Mouse (Mus musculus): ENCODE results near the gene Spns2.
"Not testable (repeated sequence)": the region's sequence is repeated elsewhere in the genome, so short reads cannot be mapped to it uniquely, and the experiment has no call there.

The Spns2 gene

GRCm38 (mm10) chr11:72474926-72475325 is 14.8 kb downstream of the Spns2 start:
- no peak for DNase-seq (ENCODE audit: low read depth, low spot score)

GRCm38 (mm10) chr11:72473540-72473939 is 16.2 kb downstream of the Spns2 start:
- DNase-seq (ENCODE audit: low read depth, low spot score), result no peak

DNA sequence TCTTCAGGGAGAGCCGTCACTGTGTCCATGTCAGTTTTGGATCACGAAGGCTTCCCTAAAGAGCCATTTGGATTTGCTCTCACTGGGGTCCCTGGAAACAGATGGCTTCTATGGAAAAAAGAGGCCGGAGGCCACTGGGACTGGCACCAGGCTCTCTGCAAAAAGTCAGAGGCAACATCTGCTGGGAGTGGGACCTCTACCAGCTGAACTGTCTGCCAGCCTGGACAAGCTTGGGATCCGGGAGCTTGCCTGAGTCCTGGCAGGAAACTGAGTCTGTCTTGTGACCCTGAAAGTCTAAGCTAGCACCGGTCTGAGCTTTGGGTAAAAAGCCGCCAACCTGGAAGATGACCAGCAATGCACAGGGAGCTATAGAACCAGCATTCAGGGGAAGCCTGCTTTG is 18.3 kb downstream of the Spns2 start:
- DNase-seq (ENCODE audit: low read depth, low spot score), result no peak

- no peak for DNase-seq (ENCODE audit: low read depth, low spot score)
Measured at GRCm38 (mm10) chr11:72470004-72470403, 19.7 kb downstream of the Spns2 start.

GRCm38 (mm10) chr11:72469217-72469616 is 20.5 kb downstream of the Spns2 start:
- no peak for DNase-seq (ENCODE audit: low read depth, low spot score)

DNA sequence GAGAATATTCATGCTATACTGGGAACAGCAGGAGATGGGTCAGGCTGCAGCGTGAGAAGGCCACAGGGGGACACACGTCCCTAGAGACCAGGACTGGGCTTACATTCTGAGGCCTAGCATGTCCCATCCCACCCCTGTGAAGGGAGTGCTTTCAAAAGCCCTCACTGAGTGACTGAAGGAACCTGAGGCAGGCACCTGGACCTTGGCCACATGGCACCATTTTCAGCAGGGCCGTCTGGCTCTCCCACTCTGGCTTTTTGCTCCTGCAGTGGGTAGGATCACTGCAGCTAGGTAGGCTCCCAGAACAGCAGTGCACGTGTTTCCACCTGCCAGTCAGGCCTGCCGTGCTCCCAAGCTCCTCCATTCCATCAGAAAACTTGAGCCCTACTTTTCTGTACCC is 21.2 kb downstream of the Spns2 start:
- no peak for DNase-seq (ENCODE audit: low read depth, low spot score)

DNA sequence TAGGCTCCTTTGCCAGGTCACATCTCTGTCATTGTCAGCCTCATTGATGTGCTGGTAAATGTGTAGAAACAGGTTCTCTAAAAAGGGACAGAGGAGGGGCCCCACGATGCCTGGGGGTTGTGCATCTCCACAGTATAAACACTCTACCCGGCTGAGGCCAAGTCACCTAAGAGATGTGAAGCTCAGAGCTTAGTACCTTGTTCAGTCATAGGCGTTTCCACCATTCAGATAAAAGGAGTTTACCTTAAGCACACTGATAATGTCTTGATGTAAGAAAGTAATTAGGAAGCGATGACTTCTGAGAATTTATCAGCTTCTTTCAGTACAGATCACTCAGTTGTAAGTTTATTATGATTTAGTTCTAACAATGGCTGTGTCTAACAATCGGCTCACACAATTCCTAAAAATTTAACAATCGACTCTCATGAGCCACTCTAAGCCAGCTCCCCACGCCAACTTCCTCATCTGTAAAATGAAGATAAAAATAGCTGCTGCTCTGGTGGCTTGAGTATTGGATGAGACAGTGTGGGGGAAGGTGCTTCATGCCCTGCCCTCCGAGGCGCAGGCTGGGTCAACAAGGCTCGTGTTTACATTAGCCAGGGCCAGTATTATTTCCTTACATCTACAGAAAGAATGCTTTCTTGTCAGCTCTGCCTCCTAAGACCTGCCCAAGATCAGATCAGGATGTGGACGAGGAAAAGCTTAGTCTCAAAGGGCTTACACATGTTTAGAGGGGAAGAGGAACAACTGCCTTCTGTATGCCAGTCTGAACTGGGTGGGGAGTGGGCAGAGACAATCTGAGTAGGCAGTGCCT is 22.8 kb downstream of the Spns2 start:
- no peak for DNase-seq (ENCODE audit: low read depth, low spot score)

DNA sequence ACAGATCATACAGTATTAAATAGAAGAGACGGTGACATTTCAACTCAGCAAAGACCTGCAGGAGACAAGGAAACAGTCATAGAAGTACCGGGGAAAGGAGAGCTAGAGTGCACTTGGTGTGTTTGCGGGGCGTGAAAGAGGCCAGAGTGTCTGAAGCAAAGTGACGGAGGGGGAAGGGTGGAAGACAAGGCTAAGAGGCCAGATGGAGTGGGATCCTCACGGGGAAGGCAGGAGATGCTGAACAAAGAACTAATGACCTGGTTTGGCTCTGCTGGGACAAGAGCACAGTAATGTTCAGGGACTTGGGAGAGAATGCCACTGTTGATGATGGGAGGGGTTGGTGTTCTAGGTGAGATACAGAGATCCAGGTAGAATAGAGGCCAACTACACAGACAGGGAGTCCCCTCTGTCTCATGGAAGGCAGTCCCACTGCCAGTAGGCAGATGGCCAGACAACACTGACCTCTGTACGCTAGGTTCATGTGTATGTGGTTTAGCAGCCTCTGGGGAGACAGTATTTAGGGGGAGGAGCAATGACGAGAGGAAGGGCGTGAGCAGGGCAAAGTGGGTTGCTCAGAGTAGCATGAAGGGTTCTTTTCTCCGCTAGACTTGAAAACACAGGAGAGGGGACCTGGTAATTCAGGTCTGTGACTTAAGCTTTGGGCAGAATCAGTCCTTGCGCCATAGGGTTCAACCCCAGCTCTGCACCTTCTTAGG is 23.6 kb downstream of the Spns2 start:
- no peak for DNase-seq (ENCODE audit: low read depth, low spot score)

DNA sequence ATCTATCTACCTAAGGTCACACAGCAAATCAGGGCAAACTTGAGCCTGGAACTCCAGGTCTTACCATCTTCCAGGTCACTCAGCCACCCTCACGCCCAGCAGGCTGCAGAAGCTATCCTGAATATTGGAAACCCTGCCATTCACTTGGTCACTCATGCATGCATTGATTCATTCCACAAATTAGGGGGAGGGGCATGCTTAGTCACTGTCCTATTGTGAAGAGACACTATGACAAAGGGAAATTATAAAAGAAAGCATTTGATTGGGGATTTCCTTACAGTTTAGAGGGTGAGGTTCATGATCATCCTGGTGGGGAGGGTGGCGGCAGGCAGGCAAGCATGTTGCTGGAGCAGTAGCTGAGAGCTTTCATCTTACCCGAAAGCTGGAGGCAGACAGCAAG is 24.9 kb downstream of the Spns2 start:
- DNase-seq (ENCODE audit: low read depth, low spot score), result no peak

DNA sequence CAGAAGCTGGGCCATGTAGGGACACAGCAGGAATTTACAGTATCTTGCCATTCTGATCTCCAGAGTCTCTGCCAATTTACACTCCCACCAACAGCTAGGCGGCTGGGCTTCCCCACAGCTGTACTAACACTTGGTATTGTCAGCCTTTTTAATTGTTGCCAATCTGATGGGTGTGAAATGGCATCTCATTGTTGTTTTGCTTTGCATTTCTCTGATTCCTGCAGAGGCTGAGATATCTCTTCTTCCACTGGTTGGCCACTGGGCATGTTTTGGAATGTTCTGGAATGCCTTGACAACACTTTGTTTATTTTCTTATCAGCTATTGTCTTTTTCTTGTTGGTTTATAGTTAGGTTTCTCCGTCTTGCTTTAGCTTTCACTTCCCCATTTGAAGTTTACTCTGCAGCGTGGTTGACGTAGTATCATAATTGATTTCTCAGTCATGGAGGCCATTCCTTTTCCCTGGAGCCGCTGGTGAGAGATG is 28.2 kb downstream of the Spns2 start:
- no peak for DNase-seq (ENCODE audit: low read depth, low spot score)

DNA sequence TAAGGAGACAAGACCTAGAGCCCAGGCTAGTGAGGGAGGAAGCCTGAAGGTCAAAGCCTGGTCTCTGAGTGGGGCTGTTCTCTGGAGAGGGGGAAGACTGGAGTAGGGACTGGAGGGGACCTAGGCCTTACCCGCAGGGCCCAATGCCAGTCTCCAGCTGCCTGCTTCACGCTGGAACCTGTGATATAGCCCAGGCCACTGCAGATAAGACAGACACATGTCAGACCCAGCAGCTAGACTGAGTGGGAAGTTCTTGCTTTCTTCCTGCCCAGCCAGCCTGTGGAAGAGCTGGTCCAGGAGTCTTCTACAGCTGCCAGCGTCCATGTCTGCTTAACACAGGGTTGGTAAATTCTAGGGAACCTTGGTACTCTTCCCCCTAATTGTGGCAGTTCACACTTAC is 31.2 kb downstream of the Spns2 start:
- DNase-seq (ENCODE audit: low read depth, low spot score), result no peak

GRCm38 (mm10) chr11:72457995-72458496 is 31.7 kb downstream of the Spns2 start:
- DNase-seq (ENCODE audit: low read depth, low spot score), result no peak

- no peak for DNase-seq (ENCODE audit: low read depth, low spot score)
Measured at GRCm38 (mm10) chr11:72455694-72456093, 34.0 kb downstream of the Spns2 start.

DNA sequence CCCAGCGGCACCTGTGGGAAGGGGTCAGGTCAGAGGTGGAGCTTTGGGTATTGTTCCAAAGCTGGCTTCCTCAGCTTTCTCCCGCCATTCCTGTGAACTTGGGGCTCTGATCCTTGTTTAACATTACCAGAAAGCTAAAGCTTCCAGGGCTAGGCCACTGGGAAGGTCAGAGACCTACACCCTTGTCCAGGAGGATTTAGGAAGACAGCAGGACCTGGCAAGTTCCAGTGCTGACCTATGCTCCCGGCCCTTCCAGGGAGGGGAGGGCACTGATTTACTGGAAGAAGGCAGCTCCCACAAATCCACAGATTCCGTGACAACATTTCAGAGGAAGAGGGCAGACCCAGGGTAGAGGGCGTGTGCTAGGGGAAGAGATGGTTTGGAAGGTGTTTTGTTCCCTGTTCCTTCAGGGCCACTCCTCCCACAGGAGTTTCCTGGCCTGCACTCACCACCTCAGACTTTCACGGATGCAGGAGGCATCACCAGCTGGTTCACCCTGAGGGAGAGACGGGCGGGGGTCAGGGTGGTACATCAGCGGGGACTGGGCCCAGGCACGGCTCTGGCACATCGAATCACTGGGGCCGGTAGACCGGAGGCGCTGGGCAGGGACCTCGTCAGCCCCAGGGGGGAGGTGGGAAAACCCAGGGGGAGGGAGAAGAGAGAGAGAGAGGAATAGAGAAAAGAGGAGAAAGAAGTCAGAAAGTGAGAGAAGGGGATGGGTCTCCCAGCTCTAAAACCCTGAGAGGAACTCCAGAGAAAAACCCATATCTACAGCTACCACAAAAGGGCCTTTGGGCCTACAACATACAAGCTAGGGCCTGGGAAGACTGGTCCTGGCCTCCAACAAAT is 36.4 kb downstream of the Spns2 start:
- DNase-seq (ENCODE audit: low read depth, low spot score), result no peak

DNA sequence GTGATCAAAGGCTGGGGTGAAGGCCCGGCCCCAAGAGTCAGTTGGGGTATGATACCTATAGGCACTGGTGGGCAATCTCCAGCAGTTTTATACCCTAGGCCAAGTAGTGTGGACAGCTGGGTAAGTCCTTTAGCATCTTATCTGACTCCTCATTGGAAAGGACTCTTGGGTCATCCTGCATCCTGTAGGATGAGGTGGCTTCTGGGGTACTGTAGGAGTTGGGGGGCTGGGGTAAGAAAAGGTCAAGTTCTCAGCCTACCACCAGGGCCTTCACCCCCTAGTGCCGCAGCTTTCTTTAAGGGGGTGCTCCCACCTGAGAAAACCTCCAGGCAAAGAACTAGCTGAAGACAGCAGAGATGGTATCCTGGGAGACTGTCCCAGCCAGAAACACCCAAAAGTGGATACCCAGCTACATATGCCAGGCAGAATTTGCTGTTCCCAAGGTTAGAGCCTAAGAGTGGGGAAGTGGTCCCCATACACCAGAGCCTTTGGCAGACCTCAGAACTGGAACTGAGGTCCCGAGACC is 37.5 kb downstream of the Spns2 start:
- no peak for DNase-seq (ENCODE audit: low read depth, low spot score)

DNA sequence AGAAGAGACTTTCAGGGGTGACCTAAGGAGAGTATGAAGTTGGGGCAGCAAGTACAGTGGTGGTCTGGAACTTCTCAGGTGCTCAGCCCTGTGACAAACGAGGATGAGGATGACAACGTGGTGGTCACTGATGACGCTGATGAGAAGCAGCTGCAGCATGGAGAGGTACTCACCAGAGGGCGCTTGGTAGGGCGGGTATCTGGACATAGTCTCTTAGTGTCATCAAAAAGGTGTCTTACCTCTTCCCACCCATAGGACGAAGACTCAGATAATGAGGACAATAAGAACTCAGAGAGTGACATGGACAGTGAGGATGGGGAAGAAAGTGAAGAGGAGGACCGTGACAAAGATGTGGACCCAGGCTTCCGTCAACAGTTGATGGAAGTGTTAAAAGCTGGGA is 42.2 kb downstream of the Spns2 start:
- no peak for DNase-seq (ENCODE audit: low read depth, low spot score)

DNA sequence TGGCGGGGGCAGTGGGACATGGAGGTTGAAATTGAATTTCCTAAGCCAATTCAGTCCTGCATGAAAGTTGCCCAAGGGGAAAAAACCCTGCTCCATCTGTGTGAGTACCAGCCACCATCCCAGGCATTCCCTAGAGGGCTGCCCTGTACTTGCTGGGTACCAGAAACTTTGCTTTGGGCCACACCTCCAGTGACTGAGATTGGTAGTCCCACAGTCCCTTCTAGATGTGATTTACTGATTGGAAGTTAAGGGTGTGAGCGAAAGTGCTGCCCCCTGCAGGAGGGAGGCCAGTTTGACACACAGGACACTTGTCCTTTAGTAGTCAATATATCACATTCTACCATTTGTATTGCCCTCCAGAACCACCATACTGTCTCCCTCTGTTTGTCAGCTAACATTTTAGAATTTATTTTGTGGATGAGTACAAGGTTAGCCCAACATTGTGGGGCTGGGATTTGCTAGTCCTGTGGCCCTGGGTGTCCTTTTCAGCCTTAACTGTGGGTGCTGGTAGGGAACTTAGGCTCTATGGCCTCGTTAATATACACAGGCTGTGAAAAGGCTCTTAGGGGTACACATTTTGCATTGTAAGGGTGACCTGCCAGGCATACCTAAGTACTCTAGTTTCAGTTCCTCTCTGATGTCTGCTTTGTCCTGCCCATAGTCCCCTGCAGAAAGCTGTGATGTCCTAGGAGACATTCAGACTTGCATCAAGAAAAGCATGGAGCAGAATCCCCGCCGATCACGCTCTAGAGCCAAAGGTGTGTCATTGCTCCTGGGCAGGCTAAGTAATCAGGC is 43.2 kb downstream of the Spns2 start:
- DNase-seq (ENCODE audit: low read depth, low spot score), result peak; percentile 49

GRCm38 (mm10) chr11:72440965-72441664 is 48.6 kb downstream of the Spns2 start, which contains the start of gene Mybbp1a:
Gene Mybbp1a, plus strand, starts transcription at chr11:72441355.
- DNase-seq (ENCODE audit: low read depth, low spot score), result peak; percentile 95

DNA sequence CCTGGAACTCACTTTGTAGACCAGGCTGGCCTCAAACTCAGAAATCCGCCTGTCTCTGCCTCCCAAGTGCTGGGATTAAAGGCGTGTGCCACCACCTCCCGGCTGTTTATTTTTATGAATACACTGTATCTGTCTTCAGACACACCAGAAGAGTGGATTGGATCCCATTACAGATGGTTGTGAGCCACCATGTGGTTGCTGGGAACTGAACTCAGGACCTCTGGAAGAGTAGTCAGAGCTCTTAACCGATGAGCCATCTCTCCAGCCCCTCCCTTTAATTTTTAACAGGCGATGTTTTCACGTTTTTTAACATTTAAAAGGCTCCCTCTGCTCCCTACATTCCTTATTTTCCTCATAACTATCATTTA is 49.1 kb downstream of the Spns2 start:
- DNase-seq (ENCODE audit: low read depth, low spot score), result not testable (repeated sequence)

DNA sequence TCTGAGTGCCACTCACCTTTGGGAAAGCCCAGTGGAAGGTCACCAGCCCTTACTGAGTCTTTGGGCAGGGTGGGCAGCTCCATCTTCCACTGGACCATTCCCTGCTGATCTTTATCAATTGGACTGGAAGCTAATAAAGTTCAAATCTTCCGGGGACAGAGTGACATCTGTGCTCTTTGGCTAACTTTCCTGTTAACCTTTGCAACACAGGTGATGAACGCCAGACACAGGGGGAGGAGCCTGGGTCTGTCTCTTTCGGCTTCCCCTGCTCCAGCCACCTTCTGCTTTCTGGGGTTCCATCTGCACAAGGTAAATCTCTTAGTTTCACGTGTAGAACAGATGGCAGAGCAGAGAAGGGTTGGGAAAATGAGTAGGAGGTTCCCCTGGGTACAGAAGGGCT is 51.3 kb downstream of the Spns2 start:
- DNase-seq (ENCODE audit: low read depth, low spot score), result no peak
